Mouse (Mus musculus) lung, postnatal 0 days (tissue): ENCODE measurements around the gene Myo1f.

Experiments
- CTCF ChIP-seq: IDR thresholded peaks from 2 replicates; pipeline ENCODE4 v1.5.1; 2016; ENCODE audit warnings: antibody characterized with exemption, mild to moderate bottlenecking
- EP300 ChIP-seq: IDR thresholded peaks from 2 replicates; pipeline ENCODE4 v1.6.1; 2016; ENCODE audit warnings: antibody characterized with exemption, mild to moderate bottlenecking, control low read depth

GRCm38 (mm10) chr17:33552113-33552512 lies 3.4 kb upstream of the Myo1f start:
- no peak for TF ChIP-seq CTCF
- TF ChIP-seq EP300 = no peak
